26 mouse cellular contexts compared by ENCODE assay signal in genomic region chr13:60646791-60647190, GRCm38 (mm10).
"Had no signal": no experiment of that assay in that cellular context is flagged by ENCODE, and none has a peak within 500 bp of the region (broad histone marks: within the 10 kb centered on the region; RNA-seq: fewer than 3 reads in every experiment).

No protein-coding gene starts in this region.

- H3K4me3 ChIP-seq: embryonic facial prominence, embryonic 10.5 days; embryonic facial prominence, embryonic 12.5 days; embryonic facial prominence, embryonic 13.5 days; embryonic facial prominence, embryonic 15.5 days; erythroblast, embryonic 14.5 days; forebrain, embryonic 10.5 days; forebrain, embryonic 12.5 days; forebrain, embryonic 13.5 days; forebrain, embryonic 15.5 days; gastrocnemius, adult 2 months; heart, adult 2 months; heart, embryonic 10.5 days had no signal

- H3K36me3 ChIP-seq: embryonic facial prominence, embryonic 12.5 days; embryonic facial prominence, embryonic 13.5 days; embryonic facial prominence, embryonic 15.5 days; heart, embryonic 10.5 days had no signal

- ATAC-seq: forebrain, embryonic 13.5 days; forebrain, embryonic 14.5 days; forebrain, embryonic 15.5 days; forebrain, embryonic 16.5 days; forebrain, postnatal 0 days had no signal

- H3K4me1 ChIP-seq: embryonic facial prominence, embryonic 10.5 days; embryonic facial prominence, embryonic 12.5 days; embryonic facial prominence, embryonic 13.5 days; embryonic facial prominence, embryonic 15.5 days; forebrain, embryonic 10.5 days; forebrain, embryonic 12.5 days; forebrain, embryonic 13.5 days; forebrain, embryonic 15.5 days had no signal

- H3K27ac ChIP-seq: embryonic facial prominence, embryonic 10.5 days; embryonic facial prominence, embryonic 12.5 days; embryonic facial prominence, embryonic 13.5 days; embryonic facial prominence, embryonic 15.5 days; forebrain, embryonic 10.5 days; forebrain, embryonic 12.5 days; forebrain, embryonic 13.5 days; forebrain, embryonic 15.5 days; gastrocnemius, adult 2 months; heart, adult 2 months; heart, embryonic 10.5 days had no signal

- H3K4me2 ChIP-seq: embryonic facial prominence, embryonic 12.5 days; embryonic facial prominence, embryonic 13.5 days; embryonic facial prominence, embryonic 15.5 days; forebrain, embryonic 12.5 days; forebrain, embryonic 13.5 days; forebrain, embryonic 15.5 days had no signal

- DNase-seq: cerebellum, postnatal 10 days; cerebellum, postnatal 14 days; cerebellum, postnatal 25 days; cerebellum, postnatal 36 days; embryo, embryonic 11 days; forebrain, postnatal 0 days; gastrocnemius, adult 2 months; gastrocnemius, postnatal 10 days; gastrocnemius, postnatal 14 days; gastrocnemius, postnatal 25 days; gastrocnemius, postnatal 36 days; heart, adult 11 months; heart, adult 18-20 months; heart, adult 2 months had no signal

- H3K9me3 ChIP-seq: embryonic facial prominence, embryonic 10.5 days; embryonic facial prominence, embryonic 12.5 days; embryonic facial prominence, embryonic 13.5 days; embryonic facial prominence, embryonic 15.5 days; forebrain, embryonic 10.5 days; forebrain, embryonic 12.5 days; forebrain, embryonic 13.5 days; forebrain, embryonic 15.5 days; heart, embryonic 10.5 days had no signal

- H3K9ac ChIP-seq: embryonic facial prominence, embryonic 12.5 days; embryonic facial prominence, embryonic 13.5 days; embryonic facial prominence, embryonic 15.5 days; forebrain, embryonic 12.5 days; forebrain, embryonic 13.5 days; forebrain, embryonic 15.5 days; forebrain, postnatal 0 days had no signal

- H3K27me3 ChIP-seq: embryonic facial prominence, embryonic 12.5 days; embryonic facial prominence, embryonic 13.5 days; embryonic facial prominence, embryonic 15.5 days; forebrain, embryonic 12.5 days; forebrain, embryonic 13.5 days; forebrain, embryonic 15.5 days had no signal
